In genomic region chr4:154927899-154928337, GRCm38 (mm10) we compare ENCODE assay signal across 10 mouse cellular contexts. TPM values are rescaled to one million over a fixed set of nuclear protein-coding genes. Genes with fewer than 3 reads are reported as not detected.
DNase-seq lines count a peak whose midpoint lies in the region; ATAC-seq and TF ChIP-seq lines count a peak whose summit lies in the region.
"Had no signal": no experiment of that assay in that cellular context is flagged by ENCODE, and none has a peak within 500 bp of the region (broad histone marks: within the 10 kb centered on the region; RNA-seq: fewer than 3 reads in every experiment).

No protein-coding gene starts in this region.

- H3K9me3 ChIP-seq in hindbrain, embryonic 10.5 days, result no peaks in the 10 kb centered on the region
- no peaks in the 10 kb centered on the region for H3K9me3 ChIP-seq in hindbrain, embryonic 16.5 days (ENCODE audit: control insufficient read depth, low read length)
- no peaks in the 10 kb centered on the region for H3K9me3 ChIP-seq in intestine, embryonic 16.5 days (ENCODE audit: control insufficient read depth, low read length)
- no peaks in the 10 kb centered on the region for H3K9me3 ChIP-seq in liver, postnatal 0 days (ENCODE audit: low read length)
- H3K9me3 ChIP-seq in hindbrain, embryonic 13.5 days, result no peaks in the 10 kb centered on the region
- H3K9me3 ChIP-seq: neural tube, embryonic 12.5 days had no signal

- peak overlapping the region; percentile 80 for H3K27ac ChIP-seq in hindbrain, embryonic 10.5 days
- no peak overlapping the region for H3K27ac ChIP-seq in hindbrain, embryonic 16.5 days (ENCODE audit: low read depth, low read length)
- H3K27ac ChIP-seq in intestine, embryonic 16.5 days (ENCODE audit: low read length), result peak overlapping the region; percentile 83
- peak overlapping the region; percentile 92 for H3K27ac ChIP-seq in liver, postnatal 0 days (ENCODE audit: low read depth)
- H3K27ac ChIP-seq in hindbrain, embryonic 13.5 days, result no peak overlapping the region
- H3K27ac ChIP-seq: neural tube, embryonic 12.5 days had no signal

- no peak for TF ChIP-seq EP300 in liver, postnatal 0 days (IDR thresholded peaks at IDR 0.05; ENCODE audit: low read depth)

- H3K4me3 ChIP-seq in hindbrain, embryonic 10.5 days, result peak overlapping the region; percentile 23; the same call in 1 of the 2 replicates
- no peak overlapping the region for H3K4me3 ChIP-seq in hindbrain, embryonic 16.5 days (ENCODE audit: low read length)
- H3K4me3 ChIP-seq in intestine, embryonic 16.5 days (ENCODE audit: low read length), result peak overlapping the region; percentile 50
- H3K4me3 ChIP-seq in liver, postnatal 0 days (ENCODE audit: low read depth, low read length), result peak overlapping the region; percentile 67
- H3K4me3 ChIP-seq in hindbrain, embryonic 13.5 days, result no peak overlapping the region
- H3K4me3 ChIP-seq: neural tube, embryonic 12.5 days had no signal

- no peak for ATAC-seq in hindbrain, embryonic 16.5 days
- peak; percentile 68 for ATAC-seq in erythroid progenitor cell, adult 5-6 weeks (replicated peaks; ENCODE audit: low FRiP score, poor library complexity, severe bottlenecking)
- peak; percentile 89 for ATAC-seq in intestine, embryonic 16.5 days
- ATAC-seq in liver, postnatal 0 days, result peak; percentile 83
- no peak for ATAC-seq in hindbrain, embryonic 13.5 days (ENCODE audit: low FRiP score)
- ATAC-seq: Patski had no signal

- no peaks in the 10 kb centered on the region for H3K27me3 ChIP-seq in hindbrain, embryonic 10.5 days (ENCODE audit: insufficient read depth, poor library complexity, severe bottlenecking)
- H3K27me3 ChIP-seq in hindbrain, embryonic 16.5 days (replicated peaks; ENCODE audit: control insufficient read depth, insufficient read depth, low read length), result no peaks in the 10 kb centered on the region
- no peaks in the 10 kb centered on the region for H3K27me3 ChIP-seq in intestine, embryonic 16.5 days (replicated peaks; ENCODE audit: control insufficient read depth, insufficient read depth, low read length)
- no peaks in the 10 kb centered on the region for H3K27me3 ChIP-seq in liver, postnatal 0 days (ENCODE audit: insufficient read depth, low read length)
- peaks cover 3% of the 10 kb centered on the region; the same call in 1 of the 2 replicates for H3K27me3 ChIP-seq in hindbrain, embryonic 13.5 days
- H3K27me3 ChIP-seq: neural tube, embryonic 12.5 days; Patski had no signal

- no peak overlapping the region for H3K9ac ChIP-seq in hindbrain, embryonic 16.5 days (ENCODE audit: low read depth, low read length)
- H3K9ac ChIP-seq in intestine, embryonic 16.5 days (ENCODE audit: low read depth, low read length), result peak overlapping the region; percentile 61
- peak overlapping the region; percentile 82 for H3K9ac ChIP-seq in liver, postnatal 0 days (replicated peaks)
- H3K9ac ChIP-seq in hindbrain, embryonic 13.5 days, result no peak overlapping the region
- H3K9ac ChIP-seq: neural tube, embryonic 12.5 days had no signal

- 65% methylated on average over 5 of the region's 5 CpGs for WGBS in hindbrain, embryonic 10.5 days
- 72% methylated on average over 5 of the region's 5 CpGs for whole genome bisulfite sequencing in hindbrain, embryonic 16.5 days
- 20% methylated on average over 5 of the region's 5 CpGs for WGBS in intestine, embryonic 16.5 days
- 6% methylated on average over 5 of the region's 5 CpGs for WGBS in liver, postnatal 0 days (ENCODE audit: insufficient replicate concordance)
- WGBS in hindbrain, embryonic 13.5 days, result 69% methylated on average over 5 of the region's 5 CpGs

- peaks cover 36% of the 10 kb centered on the region for H3K4me1 ChIP-seq in hindbrain, embryonic 10.5 days (replicated peaks)
- no peaks in the 10 kb centered on the region for H3K4me1 ChIP-seq in hindbrain, embryonic 16.5 days (ENCODE audit: control insufficient read depth, insufficient read depth, low read depth, low read length)
- H3K4me1 ChIP-seq in intestine, embryonic 16.5 days (ENCODE audit: control insufficient read depth, insufficient read depth, low read length), result peaks cover 26% of the 10 kb centered on the region
- peaks cover 51% of the 10 kb centered on the region for H3K4me1 ChIP-seq in liver, postnatal 0 days (ENCODE audit: insufficient read depth)
- H3K4me1 ChIP-seq in hindbrain, embryonic 13.5 days (replicated peaks), result peaks cover 10% of the 10 kb centered on the region

- DNase-seq in hindbrain, embryonic 10.5 days (ENCODE audit: low spot score), result no peak
- peak; percentile 64 for DNase-seq in liver, postnatal 0 days
- DNase-seq in spleen, postnatal 4 days (ENCODE audit: low spot score in 2 of 2), result peak; percentile 69 to 78
- DNase-seq in right cerebral cortex, postnatal 10 days (ENCODE audit: low spot score in 2 of 2), result no peak

- no peak overlapping the region for H3K4me2 ChIP-seq in hindbrain, embryonic 16.5 days (ENCODE audit: low read length)
- H3K4me2 ChIP-seq in intestine, embryonic 16.5 days (ENCODE audit: low read depth, low read length), result peak overlapping the region; percentile 71
- H3K4me2 ChIP-seq in liver, postnatal 0 days (ENCODE audit: low read depth, low read length), result peak overlapping the region; percentile 77
- no peak overlapping the region for H3K4me2 ChIP-seq in hindbrain, embryonic 13.5 days
- H3K4me2 ChIP-seq: neural tube, embryonic 12.5 days had no signal

- H3K36me3 ChIP-seq in hindbrain, embryonic 10.5 days, result no peaks in the 10 kb centered on the region
- H3K36me3 ChIP-seq in hindbrain, embryonic 16.5 days (ENCODE audit: control insufficient read depth, insufficient read depth, low read length), result no peaks in the 10 kb centered on the region
- H3K36me3 ChIP-seq in intestine, embryonic 16.5 days (ENCODE audit: control insufficient read depth, insufficient read depth, low read length), result peaks cover 3% of the 10 kb centered on the region; the same call in 1 of the 2 replicates
- H3K36me3 ChIP-seq in liver, postnatal 0 days (replicated peaks; ENCODE audit: insufficient read depth, low read length), result peaks cover 41% of the 10 kb centered on the region
- no peaks in the 10 kb centered on the region for H3K36me3 ChIP-seq in hindbrain, embryonic 13.5 days
- H3K36me3 ChIP-seq: neural tube, embryonic 12.5 days had no signal

- TF ChIP-seq CTCF in liver, postnatal 0 days (IDR thresholded peaks at IDR 0.05; ENCODE audit: low read depth), result 0 out of 2 replicates have a peak, but pooled peaks have one; percentile 0

RNA-seq across cellular contexts. Expression of gene Tnfrsf14, which starts 0.4 kb away (rescaled TPM):
- 0.43 and 0.87 TPM in 2 replicates for polyA plus RNA-seq in hindbrain, embryonic 10.5 days (2016; fragmentation: Nextera tagmentation; extraction: Ambion mirVana)
- polyA plus RNA-seq in hindbrain, embryonic 16.5 days (2015; fragmentation: Nextera tagmentation; extraction: Ambion mirVana), result 0.23 and 0.27 TPM in 2 replicates
- 845 and 899 TPM in 2 replicates for total RNA-seq in erythroid progenitor cell, adult 5-6 weeks (2015; ENCODE audit: low replicate concordance)
- 775 and 1,097 TPM in 2 replicates for total RNA-seq in erythroid progenitor cell, adult 5-6 weeks (2017; ENCODE audit: low replicate concordance)
- polyA plus RNA-seq in intestine, embryonic 16.5 days (2015; fragmentation: Nextera tagmentation; extraction: Ambion mirVana), result 2.3 and 3.5 TPM in 2 replicates
- polyA plus RNA-seq in liver, postnatal 0 days (2015; fragmentation: Nextera tagmentation; extraction: Ambion mirVana), result 17.2 and 20.0 TPM in 2 replicates
- polyA plus RNA-seq in hindbrain, embryonic 13.5 days (2015; fragmentation: Nextera tagmentation; extraction: Ambion mirVana), result 0.22 and 0.25 TPM in 2 replicates

RNA-seq across cellular contexts. Expression of gene Fam213b, which starts 29.0 kb away (rescaled TPM):
- 47.4 and 51.5 TPM in 2 replicates for polyA plus RNA-seq in hindbrain, embryonic 10.5 days (2016; fragmentation: Nextera tagmentation; extraction: Ambion mirVana)
- 67.8 and 80.1 TPM in 2 replicates for polyA plus RNA-seq in hindbrain, embryonic 16.5 days (2015; fragmentation: Nextera tagmentation; extraction: Ambion mirVana)
- total RNA-seq in erythroid progenitor cell, adult 5-6 weeks (2015; ENCODE audit: low replicate concordance), result 2.5 and 13.7 TPM in 2 replicates
- total RNA-seq in erythroid progenitor cell, adult 5-6 weeks (2017; ENCODE audit: low replicate concordance), result 6.1 and 13.0 TPM in 2 replicates
- 39.7 and 42.8 TPM in 2 replicates for polyA plus RNA-seq in intestine, embryonic 16.5 days (2015; fragmentation: Nextera tagmentation; extraction: Ambion mirVana)
- polyA plus RNA-seq in liver, postnatal 0 days (2015; fragmentation: Nextera tagmentation; extraction: Ambion mirVana), result 5.9 and 6.5 TPM in 2 replicates
- 44.1 and 48.8 TPM in 2 replicates for polyA plus RNA-seq in hindbrain, embryonic 13.5 days (2015; fragmentation: Nextera tagmentation; extraction: Ambion mirVana)

RNA-seq across cellular contexts. Expression of gene Hes5, which starts 32.8 kb away (rescaled TPM):
- polyA plus RNA-seq in hindbrain, embryonic 10.5 days (2016; fragmentation: Nextera tagmentation; extraction: Ambion mirVana), result 534 and 601 TPM in 2 replicates
- 146 and 167 TPM in 2 replicates for polyA plus RNA-seq in hindbrain, embryonic 16.5 days (2015; fragmentation: Nextera tagmentation; extraction: Ambion mirVana)
- not detected in 2 replicates for total RNA-seq in erythroid progenitor cell, adult 5-6 weeks (2015; ENCODE audit: low replicate concordance)
- total RNA-seq in erythroid progenitor cell, adult 5-6 weeks (2017; ENCODE audit: low replicate concordance), result not detected in 2 replicates
- 1.3 and 1.4 TPM in 2 replicates for polyA plus RNA-seq in intestine, embryonic 16.5 days (2015; fragmentation: Nextera tagmentation; extraction: Ambion mirVana)
- 0.15 and 0.21 TPM in 2 replicates for polyA plus RNA-seq in liver, postnatal 0 days (2015; fragmentation: Nextera tagmentation; extraction: Ambion mirVana)
- 154 and 185 TPM in 2 replicates for polyA plus RNA-seq in hindbrain, embryonic 13.5 days (2015; fragmentation: Nextera tagmentation; extraction: Ambion mirVana)
- polyA plus RNA-seq: Patski had no signal

RNA-seq across cellular contexts. Expression of gene Pank4, which starts 36.0 kb away (rescaled TPM):
- polyA plus RNA-seq in hindbrain, embryonic 10.5 days (2016; fragmentation: Nextera tagmentation; extraction: Ambion mirVana), result 39.9 and 46.5 TPM in 2 replicates
- 37.8 and 39.5 TPM in 2 replicates for polyA plus RNA-seq in hindbrain, embryonic 16.5 days (2015; fragmentation: Nextera tagmentation; extraction: Ambion mirVana)
- 61.3 and 78.0 TPM in 2 replicates for total RNA-seq in erythroid progenitor cell, adult 5-6 weeks (2015; ENCODE audit: low replicate concordance)
- total RNA-seq in erythroid progenitor cell, adult 5-6 weeks (2017; ENCODE audit: low replicate concordance), result 40.0 and 50.1 TPM in 2 replicates
- polyA plus RNA-seq in intestine, embryonic 16.5 days (2015; fragmentation: Nextera tagmentation; extraction: Ambion mirVana), result 32.4 and 34.2 TPM in 2 replicates
- 10.9 and 11.4 TPM in 2 replicates for polyA plus RNA-seq in liver, postnatal 0 days (2015; fragmentation: Nextera tagmentation; extraction: Ambion mirVana)
- polyA plus RNA-seq in hindbrain, embryonic 13.5 days (2015; fragmentation: Nextera tagmentation; extraction: Ambion mirVana), result 37.4 and 38.1 TPM in 2 replicates

RNA-seq across cellular contexts. Expression of gene Mmel1, which starts 58.5 kb away (rescaled TPM):
- 0.31 and 0.68 TPM in 2 replicates for polyA plus RNA-seq in hindbrain, embryonic 10.5 days (2016; fragmentation: Nextera tagmentation; extraction: Ambion mirVana)
- polyA plus RNA-seq in hindbrain, embryonic 16.5 days (2015; fragmentation: Nextera tagmentation; extraction: Ambion mirVana), result 0.70 and 0.93 TPM in 2 replicates
- 5.9 and 10.1 TPM in 2 replicates for total RNA-seq in erythroid progenitor cell, adult 5-6 weeks (2015; ENCODE audit: low replicate concordance)
- total RNA-seq in erythroid progenitor cell, adult 5-6 weeks (2017; ENCODE audit: low replicate concordance), result 6.4 and 14.4 TPM in 2 replicates
- 0.10 and 0.39 TPM in 2 replicates for polyA plus RNA-seq in intestine, embryonic 16.5 days (2015; fragmentation: Nextera tagmentation; extraction: Ambion mirVana)
- polyA plus RNA-seq in liver, postnatal 0 days (2015; fragmentation: Nextera tagmentation; extraction: Ambion mirVana), result 0.80 and 0.98 TPM in 2 replicates
- 0.13 and 0.25 TPM in 2 replicates for polyA plus RNA-seq in hindbrain, embryonic 13.5 days (2015; fragmentation: Nextera tagmentation; extraction: Ambion mirVana)
- polyA plus RNA-seq: Patski had no signal

Comparison
In these comparisons a context has a peak if more than half of its experiments do, and no peak if none do; other contexts are left out.
1. H3K27ac ChIP-seq: peak in hindbrain, embryonic 10.5 days (single experiment), intestine, embryonic 16.5 days (single experiment) and liver, postnatal 0 days (single experiment); none in hindbrain, embryonic 16.5 days (single experiment) and hindbrain, embryonic 13.5 days (single experiment).
2. H3K4me3 ChIP-seq: peak in hindbrain, embryonic 10.5 days (single experiment), intestine, embryonic 16.5 days (single experiment) and liver, postnatal 0 days (single experiment); none in hindbrain, embryonic 16.5 days (single experiment) and hindbrain, embryonic 13.5 days (single experiment).
3. DNase-seq: peak in liver, postnatal 0 days (single experiment) and spleen, postnatal 4 days (2 of 2); none in hindbrain, embryonic 10.5 days (single experiment) and right cerebral cortex, postnatal 10 days (0 of 2).
4. ATAC-seq: peak in erythroid progenitor cell, adult 5-6 weeks (single experiment), intestine, embryonic 16.5 days (single experiment) and liver, postnatal 0 days (single experiment); none in hindbrain, embryonic 16.5 days (single experiment) and hindbrain, embryonic 13.5 days (single experiment).
5. H3K4me2 ChIP-seq: peak in intestine, embryonic 16.5 days (single experiment) and liver, postnatal 0 days (single experiment); none in hindbrain, embryonic 16.5 days (single experiment) and hindbrain, embryonic 13.5 days (single experiment).
6. H3K9ac ChIP-seq: peak in intestine, embryonic 16.5 days (single experiment) and liver, postnatal 0 days (single experiment); none in hindbrain, embryonic 16.5 days (single experiment) and hindbrain, embryonic 13.5 days (single experiment).
7. RNA of gene Hes5, which starts 32.8 kb away (polyA plus RNA-seq): 534 to 601 TPM in hindbrain, embryonic 10.5 days, 146 to 167 TPM in hindbrain, embryonic 16.5 days and 154 to 185 TPM in hindbrain, embryonic 13.5 days; 1.3 to 1.4 TPM in intestine, embryonic 16.5 days and 0.15 to 0.21 TPM in liver, postnatal 0 days; every median in the first group is over 10 times any median in the second.